8 mouse cellular contexts compared by ENCODE assay signal in genomic region chr5:142820276-142821265, GRCm38 (mm10). TPM values are rescaled to one million over a fixed set of nuclear protein-coding genes. Genes with fewer than 3 reads are reported as not detected.
DNase-seq lines count a peak whose midpoint lies in the region; ATAC-seq and TF ChIP-seq lines count a peak whose summit lies in the region.

No protein-coding gene starts in this region.

- no peak for ATAC-seq in G1E (ENCODE audit: extremely low read depth, insufficient number of reproducible peaks, low FRiP score, poor library complexity, severe bottlenecking)
- ATAC-seq in hindbrain, embryonic 11.5 days (ENCODE audit: low FRiP score), result no peak

- 0% methylated on average over 53 of the region's 53 CpGs for WGBS in hindbrain, embryonic 11.5 days

- H3K27ac ChIP-seq in brown adipose tissue, adult 24 weeks (replicated peaks; ENCODE audit: low read depth, low read length), result peak overlapping the region; percentile 97
- H3K27ac ChIP-seq in hindbrain, embryonic 11.5 days (ENCODE audit: low read depth, low read length), result peak overlapping the region; percentile 100

- H3K9ac ChIP-seq in hindbrain, embryonic 11.5 days (ENCODE audit: low read depth, low read length), result peak overlapping the region; percentile 99

- H3K9me3 ChIP-seq in G1E (replicated peaks), result peaks cover 11% of the 10 kb centered on the region
- no peaks in the 10 kb centered on the region for H3K9me3 ChIP-seq in hindbrain, embryonic 11.5 days (ENCODE audit: control insufficient read depth, low read length)

- DNase-seq in G1E (ENCODE audit: low spot score), result peak; percentile 47
- peak; percentile 63 for DNase-seq in forelimb bud, embryonic 11.5 days (ENCODE audit: low read depth, low spot score)
- peak; percentile 80 for DNase-seq in hindbrain, embryonic 11.5 days (ENCODE audit: low spot score)
- peak; percentile 81 for DNase-seq in layer of hippocampus, postnatal 14 days (ENCODE audit: low spot score in 2 of 2)
- peak; percentile 90 for DNase-seq in lung, postnatal 10 days
- DNase-seq in right cerebral cortex, postnatal 14 days, result peak; percentile 82
- DNase-seq in natural killer cell, adult 2 months (ENCODE audit: low spot score in 2 of 2), result no peak

- H3K4me3 ChIP-seq in G1E (ENCODE audit: low read depth, low read length), result peak overlapping the region; percentile 73
- peak overlapping the region; percentile 88 for H3K4me3 ChIP-seq in brown adipose tissue, adult 24 weeks (ENCODE audit: insufficient read depth, low read depth, low read length)
- H3K4me3 ChIP-seq in hindbrain, embryonic 11.5 days (ENCODE audit: low read depth, low read length), result peak overlapping the region; percentile 99

- H3K27me3 ChIP-seq in G1E (ENCODE audit: insufficient read depth, low read length), result peaks cover 74% of the 10 kb centered on the region
- H3K27me3 ChIP-seq in hindbrain, embryonic 11.5 days (ENCODE audit: control insufficient read depth, insufficient read depth, low read length), result no peaks in the 10 kb centered on the region

- TF ChIP-seq CTCF in G1E (IDR thresholded peaks at IDR 0.05; ENCODE audit: low read depth, low read length), result no peak

- H3K4me2 ChIP-seq in hindbrain, embryonic 11.5 days (replicated peaks; ENCODE audit: low read depth, low read length), result peak overlapping the region; percentile 93

- no peaks in the 10 kb centered on the region for H3K36me3 ChIP-seq in G1E (replicated peaks)
- H3K36me3 ChIP-seq in hindbrain, embryonic 11.5 days (ENCODE audit: control insufficient read depth, insufficient read depth, low read length), result no peaks in the 10 kb centered on the region

- peaks cover 60% of the 10 kb centered on the region for H3K4me1 ChIP-seq in G1E (ENCODE audit: insufficient read depth, low read depth, low read length)
- H3K4me1 ChIP-seq in brown adipose tissue, adult 24 weeks (ENCODE audit: control insufficient read depth, insufficient read depth, insufficient read length, low read length), result no peaks in the 10 kb centered on the region; the same call in 1 of the 2 replicates
- peaks cover 17% of the 10 kb centered on the region for H3K4me1 ChIP-seq in hindbrain, embryonic 11.5 days (replicated peaks; ENCODE audit: control insufficient read depth, insufficient read depth, low read length)

RNA-seq across cellular contexts. Expression of gene Tnrc18, which starts 3.1 kb away (rescaled TPM):
- total RNA-seq in G1E (2014; fragmentation: Nextera tagmentation) (30.2 and 36.3 TPM in 2 replicates), G1E (2017) (4.6 and 5.4 TPM in 2 replicates)
- 81.6 and 90.7 TPM in 2 replicates for polyA plus RNA-seq in G1E (2012)
- 10.6 and 13.2 TPM in 2 replicates for polyA plus RNA-seq in brown adipose tissue, adult 24 weeks (2012; ENCODE audit: insufficient read depth, insufficient read length, missing spikeins)
- polyA plus RNA-seq in hindbrain, embryonic 11.5 days (2014; fragmentation: Nextera tagmentation; extraction: Ambion mirVana), result 30.7 and 44.0 TPM in 2 replicates
- 100 to 1,000 TPM; 172 to 184 TPM for total RNA-seq in layer of hippocampus, postnatal 14 days (2021)

Comparison
In these comparisons a context has a peak if more than half of its experiments do, and no peak if none do; other contexts are left out.
1. DNase-seq: peak in G1E (single experiment), forelimb bud, embryonic 11.5 days (single experiment), hindbrain, embryonic 11.5 days (single experiment), layer of hippocampus, postnatal 14 days (2 of 2), lung, postnatal 10 days (single experiment) and right cerebral cortex, postnatal 14 days (single experiment); none in natural killer cell, adult 2 months (0 of 2).
2. Peak in every context shown above with its lines, with median percentiles within 50 percentile points of each other: H3K4me3 ChIP-seq.